Mouse (Mus musculus): ENCODE measurements around the gene Abca1. TPM values are rescaled to one million over a fixed set of nuclear protein-coding genes. Genes with fewer than 3 reads are reported as not detected.
A peak's percentile ranks its signal among the peaks of the same experiment; 100 is the strongest.

Abca1 gene
- polyA plus RNA-seq, 1 experiment from 2014 or later: 3.6 TPM

DNA sequence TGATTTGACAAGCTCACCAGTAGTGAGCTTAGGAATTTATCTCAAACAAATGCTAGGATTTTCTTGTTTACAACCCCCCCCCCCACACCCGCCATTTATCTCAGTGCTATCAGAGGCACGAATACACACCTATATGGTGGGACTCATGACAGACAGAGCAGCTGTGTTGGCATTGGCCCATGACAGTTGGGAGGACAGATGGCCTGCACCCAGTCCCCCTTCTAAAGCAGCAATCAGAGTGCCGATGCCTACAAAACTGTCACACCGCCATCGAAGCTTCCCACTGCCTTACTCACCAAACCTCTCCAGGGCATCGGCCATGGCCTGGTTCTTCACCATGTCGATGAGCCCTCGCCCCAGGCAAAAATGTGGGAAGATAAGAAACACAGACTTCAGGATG, 115.9 kb downstream of the Abca1 start:
- Histone ChIP-seq H3K27ac (no peak overlapping the region), H3K27me3 (ENCODE audit: insufficient read depth, poor library complexity, severe bottlenecking) (no peaks in the 10 kb centered on the region), H3K4me3 (no peak overlapping the region), H3K36me3 (peaks cover 29% of the 10 kb centered on the region), H3K9me3 (no peaks in the 10 kb centered on the region), H3K4me1 (replicated peaks) (peaks cover 3% of the 10 kb centered on the region; the same call in 1 of the 2 replicates)
- 93% methylated on average over 8 of the region's 8 CpGs for WGBS
- DNase-seq (ENCODE audit: low spot score): no peak

DNA sequence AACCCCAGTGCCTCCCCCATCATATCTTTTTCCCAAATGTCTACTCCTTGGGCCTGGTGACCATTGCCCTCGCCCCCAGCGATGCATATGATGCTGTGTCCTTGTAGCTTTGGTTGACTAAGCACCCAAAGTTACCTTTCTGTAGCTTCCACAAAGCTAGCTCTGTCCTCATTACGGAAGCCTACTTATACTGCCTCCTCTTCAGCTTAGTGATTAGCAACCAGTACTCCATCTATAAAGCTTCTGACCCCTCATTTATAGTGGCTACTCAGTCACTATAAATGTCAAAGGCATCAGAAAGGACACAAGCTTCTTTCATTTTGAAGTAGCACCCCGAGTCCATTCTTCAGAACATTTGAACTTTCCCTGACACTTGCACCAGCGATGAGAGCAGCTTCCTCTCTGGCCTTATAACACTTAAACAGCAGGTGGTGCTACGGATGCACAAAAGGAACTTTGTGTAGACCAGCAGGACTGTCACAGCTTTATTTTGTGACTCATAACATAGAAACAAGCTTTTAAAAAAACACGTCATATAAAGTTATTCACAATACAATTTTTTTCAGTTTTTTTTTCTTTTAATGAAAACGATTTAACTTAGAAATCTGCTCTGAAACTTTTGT, 129.3 kb downstream of the Abca1 start:
- Histone ChIP-seq H3K27me3 (ENCODE audit: insufficient read depth, poor library complexity, severe bottlenecking) (no peaks in the 10 kb centered on the region), H3K36me3 (no peaks in the 10 kb centered on the region), H3K4me3 (no peak overlapping the region), H3K9me3 (no peaks in the 10 kb centered on the region), H3K27ac (no peak overlapping the region), H3K4me1 (replicated peaks) (0 out of 2 replicates have a peak, but pooled peaks cover 11% of the 10 kb centered on the region)
- WGBS: 42% methylated on average over 8 of the region's 8 CpGs
- no peak for DNase-seq (ENCODE audit: low spot score)

DNA sequence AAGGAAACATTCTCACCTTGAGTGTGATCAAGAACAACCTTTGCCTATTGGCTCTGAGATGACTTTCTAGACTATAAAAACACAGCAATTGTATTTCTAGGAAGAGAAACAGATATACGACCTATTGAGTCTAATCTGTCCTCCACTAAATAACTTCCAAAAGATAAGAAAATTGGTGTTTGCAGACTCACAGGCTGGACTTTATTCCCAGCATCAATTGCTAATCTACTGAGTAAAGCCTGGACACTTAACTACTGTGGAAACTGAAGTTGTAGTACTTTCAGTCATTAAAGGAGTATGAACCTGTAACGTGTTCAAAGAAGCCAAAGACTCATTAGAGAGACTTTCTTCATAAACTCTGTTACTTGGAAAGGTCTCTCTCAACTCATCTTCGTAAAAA, 131.9 kb downstream of the Abca1 start:
- H3K4me3 ChIP-seq: no peak overlapping the region
- H3K27me3 ChIP-seq (ENCODE audit: insufficient read depth, poor library complexity, severe bottlenecking): no peaks in the 10 kb centered on the region
- H3K4me1 ChIP-seq (replicated peaks): 0 out of 2 replicates have a peak, but pooled peaks cover 11% of the 10 kb centered on the region
- peaks cover 12% of the 10 kb centered on the region for H3K36me3 ChIP-seq
- no peak for DNase-seq (ENCODE audit: low spot score)
- no peak overlapping the region for H3K27ac ChIP-seq
- H3K9me3 ChIP-seq: no peaks in the 10 kb centered on the region
- 84% methylated on average over 3 of the region's 3 CpGs for WGBS

DNA sequence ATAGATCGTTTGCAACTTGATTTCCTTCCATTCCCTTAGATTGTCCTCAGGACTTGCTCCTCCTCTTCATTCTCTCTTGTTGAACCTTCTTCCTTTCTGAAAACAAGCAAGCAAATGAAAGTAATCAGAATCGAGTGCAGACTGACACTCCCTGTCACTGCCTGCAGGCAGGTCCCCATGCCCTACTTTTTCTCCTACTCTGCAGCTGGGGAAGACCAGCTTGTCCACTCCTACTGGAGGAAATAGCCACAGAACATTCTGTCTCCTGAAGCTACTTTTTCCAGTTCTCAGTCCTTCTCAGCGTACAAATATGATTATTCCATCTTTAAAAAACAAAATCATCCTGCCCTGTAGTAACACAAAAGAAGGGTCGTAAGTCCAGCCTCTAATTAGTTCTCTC, 135.3 kb downstream of the Abca1 start:
- no peak overlapping the region for H3K4me3 ChIP-seq
- 87% methylated on average over 4 of the region's 4 CpGs for WGBS
- no peaks in the 10 kb centered on the region for H3K27me3 ChIP-seq (ENCODE audit: insufficient read depth, poor library complexity, severe bottlenecking)
- DNase-seq (ENCODE audit: low spot score): no peak
- no peaks in the 10 kb centered on the region for H3K4me1 ChIP-seq (replicated peaks)
- H3K36me3 ChIP-seq: peaks cover 41% of the 10 kb centered on the region
- H3K27ac ChIP-seq: no peak overlapping the region
- no peaks in the 10 kb centered on the region for H3K9me3 ChIP-seq

DNA sequence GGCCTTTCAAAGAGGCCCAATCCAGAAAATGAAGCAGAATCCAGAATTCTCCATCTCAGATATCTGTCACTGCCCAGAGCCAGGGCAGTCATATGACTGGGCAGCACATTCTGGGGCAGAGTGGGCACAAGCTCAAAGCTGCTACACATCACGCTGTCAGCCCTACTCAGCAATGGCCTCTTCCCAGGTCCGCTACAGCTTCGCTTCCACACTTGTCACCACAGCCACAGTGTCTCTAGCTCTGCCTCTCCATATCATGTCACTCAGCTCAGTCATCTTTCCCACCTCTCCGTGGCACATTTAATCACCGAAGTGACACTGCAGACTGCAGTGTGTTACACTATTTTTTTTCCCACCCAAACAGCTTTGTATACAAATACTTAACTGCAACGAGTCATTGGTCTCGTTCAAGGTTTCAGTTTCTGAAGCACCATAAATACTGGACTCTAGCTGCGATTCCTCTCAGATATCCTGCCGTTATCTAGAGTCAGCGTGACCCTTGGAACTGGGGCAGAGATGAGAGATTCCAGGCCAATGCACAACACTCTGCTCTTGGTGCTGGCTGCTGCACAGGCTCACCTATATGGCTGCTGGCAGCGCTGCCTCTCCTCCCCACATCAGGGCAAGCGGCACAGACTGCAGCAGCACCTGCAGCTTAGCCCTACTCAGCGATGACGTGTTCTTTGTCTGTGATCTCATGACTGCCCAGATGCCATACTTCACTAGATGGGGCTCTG, 136.3 kb downstream of the Abca1 start:
- Histone ChIP-seq H3K36me3 (peaks cover 51% of the 10 kb centered on the region), H3K27me3 (ENCODE audit: insufficient read depth, poor library complexity, severe bottlenecking) (no peaks in the 10 kb centered on the region), H3K4me1 (replicated peaks) (no peaks in the 10 kb centered on the region), H3K4me3 (no peak overlapping the region), H3K27ac (no peak overlapping the region), H3K9me3 (no peaks in the 10 kb centered on the region)
- no peak for DNase-seq (ENCODE audit: low spot score)
- WGBS: 94% methylated on average over 14 of the region's 14 CpGs

- Histone ChIP-seq H3K4me3 (no peak overlapping the region), H3K27ac (no peak overlapping the region), H3K4me1 (replicated peaks) (no peaks in the 10 kb centered on the region), H3K27me3 (ENCODE audit: insufficient read depth, poor library complexity, severe bottlenecking) (no peaks in the 10 kb centered on the region), H3K36me3 (peaks cover 92% of the 10 kb centered on the region), H3K9me3 (peaks cover 14% of the 10 kb centered on the region)
- WGBS: 93% methylated on average over 1 of the region's 1 CpGs
- no peak for DNase-seq (ENCODE audit: low spot score)
Measured at GRCm38 (mm10) chr4:53018392-53018791, 141.3 kb downstream of the Abca1 start.

DNA sequence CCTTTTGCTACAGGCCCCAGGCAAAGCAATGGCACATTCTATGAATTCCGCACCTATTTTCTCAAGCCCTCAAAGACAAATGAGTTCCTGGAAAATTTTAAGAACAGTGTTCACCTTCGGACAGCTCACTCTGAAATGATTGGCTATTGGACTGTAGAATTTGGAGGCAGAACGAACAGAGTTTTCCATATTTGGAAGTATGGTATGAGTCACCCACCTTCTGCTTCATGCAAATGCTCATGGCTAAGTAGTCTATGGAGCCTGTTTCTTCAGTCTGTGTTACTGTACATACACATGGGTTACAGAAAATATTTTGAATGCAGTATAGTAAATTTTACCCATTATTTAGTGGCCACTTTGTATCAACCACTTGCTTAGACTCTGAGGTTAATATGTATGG, 144.7 kb downstream of the Abca1 start:
- peaks cover 63% of the 10 kb centered on the region for H3K36me3 ChIP-seq
- H3K27ac ChIP-seq: no peak overlapping the region
- DNase-seq (ENCODE audit: low spot score): no peak
- peaks cover 14% of the 10 kb centered on the region for H3K9me3 ChIP-seq
- WGBS: 88% methylated on average over 3 of the region's 3 CpGs
- no peak overlapping the region for H3K4me3 ChIP-seq
- peaks cover 9% of the 10 kb centered on the region; the same call in 1 of the 2 replicates for H3K4me1 ChIP-seq (replicated peaks)
- H3K27me3 ChIP-seq (ENCODE audit: insufficient read depth, poor library complexity, severe bottlenecking): no peaks in the 10 kb centered on the region

DNA sequence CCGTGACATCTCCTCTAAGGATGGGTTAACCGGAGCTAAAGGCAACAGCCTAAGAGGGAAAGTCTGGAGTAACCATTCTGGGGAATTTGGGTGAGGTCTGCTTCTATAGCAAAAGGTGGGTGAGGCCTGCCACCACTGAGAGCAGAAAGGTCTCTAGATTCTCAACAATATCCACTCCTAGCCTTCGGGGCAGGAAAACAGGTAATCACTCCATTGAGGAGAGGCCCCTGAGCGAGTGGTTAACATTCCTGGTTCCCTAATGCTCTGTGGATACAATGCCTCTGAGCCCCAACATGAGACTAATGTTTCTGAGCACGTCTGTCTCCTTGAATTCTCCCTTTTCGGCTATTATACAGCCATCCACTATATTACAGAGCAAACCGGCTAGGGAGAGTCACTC, 145.3 kb downstream of the Abca1 start:
- no peak for DNase-seq (ENCODE audit: low spot score)
- Histone ChIP-seq H3K36me3 (peaks cover 57% of the 10 kb centered on the region), H3K9me3 (peaks cover 14% of the 10 kb centered on the region), H3K4me1 (replicated peaks) (peaks cover 9% of the 10 kb centered on the region; the same call in 1 of the 2 replicates), H3K27me3 (ENCODE audit: insufficient read depth, poor library complexity, severe bottlenecking) (no peaks in the 10 kb centered on the region), H3K4me3 (no peak overlapping the region), H3K27ac (no peak overlapping the region)
- whole genome bisulfite sequencing: 92% methylated on average over 7 of the region's 7 CpGs

DNA sequence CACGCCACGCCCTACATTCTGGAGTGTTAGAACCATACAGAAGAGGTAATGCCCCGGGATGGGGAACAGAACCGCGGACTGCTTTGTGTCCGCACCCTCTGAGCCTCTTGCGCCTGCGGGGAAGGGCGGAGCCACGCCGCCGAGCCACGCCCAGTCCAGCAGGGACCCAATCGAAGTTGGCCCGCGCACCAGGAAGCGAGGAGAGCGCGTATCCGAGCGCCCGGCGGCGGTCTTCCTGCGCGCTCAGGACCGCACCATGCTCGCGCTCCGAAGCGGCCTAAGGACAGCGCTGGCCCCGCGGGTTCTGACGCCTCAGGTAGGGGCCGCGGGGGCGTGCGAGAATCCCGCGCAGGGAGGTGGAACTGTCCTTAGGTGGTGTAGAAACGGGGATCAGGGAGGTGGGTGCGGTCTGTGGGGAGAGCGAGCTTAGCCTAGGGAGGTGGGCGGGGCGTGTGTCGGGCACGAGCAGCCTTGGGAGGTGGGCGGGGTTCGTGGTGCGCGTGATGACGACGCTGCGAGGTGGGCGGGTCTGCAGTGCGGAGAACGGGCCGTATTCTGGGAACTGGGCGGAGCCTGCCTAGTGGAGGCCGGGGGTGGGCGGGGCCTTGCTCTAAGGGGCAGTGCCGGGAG, 147.8 kb downstream of the Abca1 start, which contains the start of gene Nipsnap3b:
Nipsnap3b (plus strand) TSS at position 149 of the 630 bp plus-strand sequence.
- peaks cover 11% of the 10 kb centered on the region for H3K9me3 ChIP-seq
- DNase-seq (ENCODE audit: low spot score): peak; percentile 97
- H3K4me3 ChIP-seq: peak within 1 kb of the TSS; percentile 83
- H3K27ac ChIP-seq: peak within 1 kb of the TSS; percentile 94
- peaks cover 31% of the 10 kb centered on the region for H3K36me3 ChIP-seq
- peaks cover 9% of the 10 kb centered on the region; the same call in 1 of the 2 replicates for H3K4me1 ChIP-seq (replicated peaks)
- under 1% methylated on average over 63 of the region's 63 CpGs for WGBS
- no peaks in the 10 kb centered on the region for H3K27me3 ChIP-seq (ENCODE audit: insufficient read depth, poor library complexity, severe bottlenecking)

- peaks cover 12% of the 10 kb centered on the region for H3K36me3 ChIP-seq
- no peak for DNase-seq (ENCODE audit: low spot score)
- no peaks in the 10 kb centered on the region for H3K27me3 ChIP-seq (ENCODE audit: insufficient read depth, poor library complexity, severe bottlenecking)
- WGBS: 93% methylated on average over 4 of the region's 4 CpGs
- no peak overlapping the region for H3K4me3 ChIP-seq
- H3K4me1 ChIP-seq (replicated peaks): peaks cover 9% of the 10 kb centered on the region; the same call in 1 of the 2 replicates
- no peak overlapping the region for H3K27ac ChIP-seq
- no peaks in the 10 kb centered on the region for H3K9me3 ChIP-seq
Measured at GRCm38 (mm10) chr4:53009871-53010270, 149.8 kb downstream of the Abca1 start.

DNA sequence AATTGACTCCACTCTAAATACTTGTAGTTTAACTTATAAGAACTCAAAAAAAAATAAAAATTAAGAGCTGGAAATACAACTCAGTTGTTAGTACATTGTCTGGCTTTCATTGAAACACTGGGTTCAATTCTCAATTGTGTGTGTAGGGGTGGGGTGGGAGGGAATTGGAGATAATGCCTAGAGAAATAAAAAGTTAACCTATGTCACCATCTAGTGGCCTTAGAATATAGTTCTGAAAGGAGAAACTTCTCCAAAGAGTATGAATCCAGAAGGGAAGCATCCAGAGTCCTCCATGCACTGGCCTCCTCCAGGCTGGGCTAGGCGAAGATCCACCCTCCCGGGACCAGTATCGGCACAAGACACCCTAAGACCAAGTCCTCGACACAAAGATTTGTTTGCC, 150.5 kb downstream of the Abca1 start:
- Histone ChIP-seq H3K27me3 (ENCODE audit: insufficient read depth, poor library complexity, severe bottlenecking) (no peaks in the 10 kb centered on the region), H3K4me3 (no peak overlapping the region), H3K9me3 (no peaks in the 10 kb centered on the region), H3K27ac (no peak overlapping the region), H3K4me1 (replicated peaks) (peaks cover 9% of the 10 kb centered on the region; the same call in 1 of the 2 replicates), H3K36me3 (peaks cover 5% of the 10 kb centered on the region)
- DNase-seq (ENCODE audit: low spot score): no peak
- 71% methylated on average over 4 of the region's 4 CpGs for WGBS

DNA sequence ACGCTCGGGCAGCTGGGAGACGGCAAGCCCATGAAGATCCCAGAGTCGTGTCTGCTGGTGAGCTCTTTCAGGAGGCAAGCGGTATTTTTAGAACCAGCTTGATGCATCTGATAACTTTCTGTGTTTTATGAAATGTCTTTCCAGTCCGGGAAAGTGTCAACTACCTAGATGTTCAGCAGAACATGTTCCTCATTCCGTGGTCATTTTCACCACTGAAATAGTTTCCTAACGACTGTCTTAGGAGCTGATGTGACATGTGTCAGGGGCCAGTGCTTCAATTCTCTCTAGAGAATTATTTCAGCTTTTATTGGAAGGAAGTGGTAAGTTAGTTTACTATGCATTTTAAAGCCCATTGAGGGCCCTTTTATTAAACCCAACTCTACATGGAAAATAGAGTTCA, 159.5 kb downstream of the Abca1 start:
- no peaks in the 10 kb centered on the region for H3K36me3 ChIP-seq
- 90% methylated on average over 8 of the region's 8 CpGs for WGBS

DNA sequence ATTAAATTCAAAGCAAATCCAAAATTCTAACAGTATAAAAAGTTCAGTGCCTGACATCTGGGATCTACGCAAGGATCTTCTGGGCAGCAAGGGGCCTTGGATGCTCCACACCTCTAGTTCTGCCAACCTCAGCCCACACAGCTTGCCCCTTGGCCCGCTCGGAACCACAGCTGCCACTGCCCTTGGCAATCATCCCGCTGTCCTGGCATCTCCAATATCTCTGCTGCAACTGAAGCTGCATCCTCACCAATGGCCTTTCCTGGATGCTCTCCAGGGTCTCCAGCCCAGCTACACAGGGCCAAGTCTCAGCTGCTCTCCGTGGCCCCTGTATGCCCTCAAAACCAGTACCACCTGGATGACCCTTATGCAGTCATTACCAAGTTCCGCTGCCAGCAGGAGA, 160.2 kb downstream of the Abca1 start:
- Histone ChIP-seq H3K27me3 (ENCODE audit: insufficient read depth, poor library complexity, severe bottlenecking) (no peaks in the 10 kb centered on the region), H3K9me3 (no peaks in the 10 kb centered on the region), H3K4me3 (no peak overlapping the region), H3K36me3 (no peaks in the 10 kb centered on the region), H3K4me1 (replicated peaks) (no peaks in the 10 kb centered on the region), H3K27ac (no peak overlapping the region)
- no peak for DNase-seq (ENCODE audit: low spot score)
- 97% methylated on average over 6 of the region's 6 CpGs for WGBS

More for the DNA sequence above, 159.5 kb downstream of the Abca1 start:
- Histone ChIP-seq H3K27me3 (ENCODE audit: insufficient read depth, poor library complexity, severe bottlenecking) (no peaks in the 10 kb centered on the region), H3K27ac (no peak overlapping the region), H3K4me3 (no peak overlapping the region), H3K4me1 (replicated peaks) (no peaks in the 10 kb centered on the region), H3K9me3 (no peaks in the 10 kb centered on the region)
- no peak for DNase-seq (ENCODE audit: low spot score)

Data from hindbrain, embryonic 10.5 days (tissue).